Mouse (Mus musculus) bone marrow macrophage, adult 2 months (primary cell): Measurements from ENCODE around the gene Vil1. TPM values are rescaled to one million over a fixed set of nuclear protein-coding genes. Genes with fewer than 3 reads are reported as not detected.

Experiments used
- H3K27ac ChIP-seq: 2 replicates; pipeline ENCODE4 v1.5.1; 2012; ENCODE audit warnings: low read depth, low read length; ENCODE audit not compliant: insufficient read depth
- H3K4me1 ChIP-seq: 2 replicates; pipeline ENCODE4 v1.6.1; 2012; ENCODE audit warnings: low read length; ENCODE audit not compliant: control insufficient read depth, insufficient read depth
- H3K4me3 ChIP-seq: 2 replicates; pipeline ENCODE4 v1.5.1; 2012; ENCODE audit warnings: mild to moderate bottlenecking, low read length, moderate library complexity; ENCODE audit not compliant: insufficient read depth
- CTCF ChIP-seq: IDR thresholded peaks from 2 replicates; pipeline ENCODE4 v1.5.1; 2012; ENCODE audit warnings: low read depth, mild to moderate bottlenecking, low read length, moderate library complexity
- POLR2A ChIP-seq: IDR thresholded peaks from 2 replicates; pipeline ENCODE4 v1.6.1; 2012; ENCODE audit warnings: mild to moderate bottlenecking, low read depth, low read length, borderline replicate concordance
- polyA plus RNA-seq: library from polyadenylated mRNA; stranded (reverse); fragments of >200 nt; gene quantifications from 2 replicates; pipeline ENCODE4 v1.2.4, GENCODE M21; 2012; ENCODE audit not compliant: missing spikeins, insufficient read depth, insufficient read length

The Vil1 gene
- polyA plus RNA-seq, 1 experiment: not detected

- H3K4me1 ChIP-seq: peaks cover 46% of the 10 kb centered on the region
- H3K4me3 ChIP-seq: no peak overlapping the region
- TF ChIP-seq POLR2A: no peak
- TF ChIP-seq CTCF: no peak
- H3K27ac ChIP-seq: peak overlapping the region; percentile 77
Measured at GRCm38 (mm10) chr1:74434596-74434995, 25.4 kb downstream of the Vil1 start.

DNA sequence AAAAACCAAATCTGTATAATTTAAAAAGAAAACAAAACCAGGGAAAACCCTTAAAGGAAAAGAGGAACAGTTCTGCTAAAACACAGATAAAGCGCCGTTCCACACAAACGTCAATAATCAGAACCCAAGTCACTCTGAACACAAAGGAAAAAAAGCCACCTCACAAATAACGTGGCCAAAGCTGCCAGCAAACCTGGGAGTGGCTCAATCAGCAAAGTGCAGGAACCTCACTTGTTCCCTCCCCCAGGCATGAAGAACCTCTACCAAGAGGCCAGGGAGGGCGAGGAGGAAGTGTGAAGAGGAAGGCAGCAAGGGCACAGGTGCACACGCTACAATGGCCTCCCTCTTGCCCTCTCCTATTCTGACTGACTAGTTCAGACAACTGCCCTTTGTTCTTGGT lies 26.4 kb downstream of the Vil1 start:
- H3K4me3 ChIP-seq: no peak overlapping the region
- peaks cover 49% of the 10 kb centered on the region for H3K4me1 ChIP-seq
- TF ChIP-seq CTCF (no peak), POLR2A (no peak)
- H3K27ac ChIP-seq: peak overlapping the region; percentile 67

DNA sequence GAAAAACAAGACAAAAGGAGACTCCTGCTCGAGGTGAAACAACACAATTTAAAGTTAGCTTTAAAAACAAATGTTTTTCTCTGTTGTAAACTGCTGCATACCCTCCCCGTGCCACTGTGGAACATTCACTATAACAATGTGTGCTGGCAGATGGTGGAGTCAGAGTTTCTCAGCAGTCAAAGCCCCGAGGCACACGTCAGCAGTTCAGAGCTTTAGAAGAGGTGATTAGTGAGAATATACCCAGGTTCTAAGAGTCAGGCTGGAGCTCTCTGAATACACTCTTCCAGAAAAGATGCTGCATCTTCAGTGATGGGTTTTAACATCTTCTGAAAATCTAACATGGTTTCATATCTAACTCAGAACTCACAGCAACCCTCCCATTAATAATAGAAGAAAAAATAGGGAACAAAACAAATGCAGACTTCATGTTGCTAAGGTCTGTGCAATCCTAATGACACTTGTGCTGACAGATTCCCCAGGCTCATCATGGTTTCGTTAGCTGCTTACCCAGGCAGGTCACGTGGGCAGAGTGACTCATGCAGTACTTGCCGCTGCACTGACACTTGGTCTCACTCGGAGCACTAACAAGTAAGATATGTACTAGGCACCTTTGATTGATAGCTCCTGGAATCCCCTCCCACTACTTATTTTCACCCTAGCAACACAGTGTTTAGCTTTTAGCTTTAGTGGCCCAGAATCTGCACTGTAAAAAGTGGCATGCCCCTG lies 28.7 kb downstream of the Vil1 start:
- peaks cover 49% of the 10 kb centered on the region for H3K4me1 ChIP-seq
- H3K4me3 ChIP-seq: no peak overlapping the region
- no peak for TF ChIP-seq POLR2A
- peak overlapping the region; percentile 78 for H3K27ac ChIP-seq

- Histone ChIP-seq H3K4me3 (no peak overlapping the region), H3K27ac (peak overlapping the region; percentile 61), H3K4me1 (peaks cover 44% of the 10 kb centered on the region)
- no peak for TF ChIP-seq CTCF
- TF ChIP-seq POLR2A: no peak
Measured at GRCm38 (mm10) chr1:74439166-74439876, 30.1 kb downstream of the Vil1 start.

GRCm38 (mm10) chr1:74444538-74444937 lies 35.4 kb downstream of the Vil1 start:
- no peak for TF ChIP-seq POLR2A
- TF ChIP-seq CTCF: no peak
- H3K27ac ChIP-seq: no peak overlapping the region
- H3K4me1 ChIP-seq: peaks cover 4% of the 10 kb centered on the region
- H3K4me3 ChIP-seq: no peak overlapping the region

- 0 out of 2 replicates have a peak, but pooled peaks have one; percentile 10 for TF ChIP-seq CTCF
- TF ChIP-seq POLR2A: no peak
- H3K4me3 ChIP-seq: no peak overlapping the region
- no peaks in the 10 kb centered on the region for H3K4me1 ChIP-seq
- H3K27ac ChIP-seq: no peak overlapping the region
Measured at GRCm38 (mm10) chr1:74452611-74453045, 43.5 kb downstream of the Vil1 start.

DNA sequence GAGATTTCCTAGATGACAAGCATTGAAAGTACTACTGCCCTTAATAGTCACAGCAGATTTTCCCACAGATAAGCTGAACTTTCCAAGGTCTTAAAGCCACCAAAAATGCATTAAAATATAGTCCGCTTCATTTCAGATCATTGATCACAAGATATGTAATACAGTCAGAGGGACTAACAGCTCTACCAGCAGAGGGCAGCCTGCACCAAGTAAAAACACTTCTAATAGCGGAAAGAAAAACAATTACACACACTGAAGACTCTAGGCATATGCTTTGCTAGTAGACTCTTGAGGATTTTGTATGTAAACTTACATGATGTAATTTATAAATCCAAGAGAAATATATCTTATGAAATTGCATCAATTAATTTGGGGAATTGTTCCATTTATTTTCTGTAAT lies 51.1 kb downstream of the Vil1 start:
- H3K4me3 ChIP-seq: no peak overlapping the region
- no peaks in the 10 kb centered on the region for H3K4me1 ChIP-seq
- TF ChIP-seq CTCF (no peak), POLR2A (no peak)
- no peak overlapping the region for H3K27ac ChIP-seq

Other genes starting within 250 kb of the Vil1 start
- not detected in 2 replicates for gene Cxcr1, start 214.7 kb upstream of the Vil1 start, polyA plus RNA-seq
- gene Arpc2, start 173.3 kb upstream of the Vil1 start, polyA plus RNA-seq: 973 and 974 TPM in 2 replicates
- gene Gpbar1, start 130.8 kb upstream of the Vil1 start, polyA plus RNA-seq: not detected in 2 replicates
- 104 and 124 TPM in 2 replicates for gene Aamp, start 124.6 kb upstream of the Vil1 start, polyA plus RNA-seq
- gene Pnkd, start 124.4 kb upstream of the Vil1 start, polyA plus RNA-seq: 37.6 and 37.8 TPM in 2 replicates
- 73.6 and 74.7 TPM in 2 replicates for gene Tmbim1, start 103.8 kb upstream of the Vil1 start, polyA plus RNA-seq
- gene Catip, start 47.3 kb upstream of the Vil1 start, polyA plus RNA-seq: 0.60 and 0.76 TPM in 2 replicates
- gene Slc11a1, start 34.2 kb upstream of the Vil1 start, polyA plus RNA-seq: 539 and 588 TPM in 2 replicates
- gene Ctdsp1, start 17.9 kb upstream of the Vil1 start, polyA plus RNA-seq: 119 and 123 TPM in 2 replicates
- 27.2 and 30.0 TPM in 2 replicates for gene Cnot9, start 96.7 kb downstream of the Vil1 start, polyA plus RNA-seq
- not detected in 2 replicates for gene Plcd4, start 133.5 kb downstream of the Vil1 start, polyA plus RNA-seq
- 8.8 and 9.0 TPM in 2 replicates for gene Usp37, start 134.9 kb downstream of the Vil1 start, polyA plus RNA-seq
- 7.2 and 8.7 TPM in 2 replicates for gene Zfp142, start 178.9 kb downstream of the Vil1 start, polyA plus RNA-seq
- 9.8 and 10.3 TPM in 2 replicates for gene Bcs1l, start 178.9 kb downstream of the Vil1 start, polyA plus RNA-seq
- 39.0 and 51.0 TPM in 2 replicates for gene Rnf25, start 192.0 kb downstream of the Vil1 start, polyA plus RNA-seq
- 2.8 and 3.0 TPM in 2 replicates for gene Stk36, start 192.1 kb downstream of the Vil1 start, polyA plus RNA-seq